Mouse (Mus musculus) heart, embryonic 13.5 days (tissue): Measurements from ENCODE around the gene 1700013G24Rik. TPM values are rescaled to one million over a fixed set of nuclear protein-coding genes. Genes with fewer than 3 reads are reported as not detected.

Experiments
- ATAC-seq: fragments of 200-750 bp; cut with Nextera tagmentation; 2 replicates; pipeline ENCODE4 v1.8.0; 2017; ENCODE audit warnings: moderate TSS enrichment; ENCODE audit not compliant: insufficient number of reproducible peaks, low FRiP score, low TSS enrichment; ENCODE audit errors: extremely low read depth
- H3K27ac ChIP-seq: fragments of 300-500 bp; sonication (generic); replicated peaks from 2 replicates; pipeline ENCODE4 v1.5.1; 2015; ENCODE audit warnings: moderate library complexity, mild to moderate bottlenecking, inconsistent platforms
- H3K27me3 ChIP-seq: fragments of 300-500 bp; sonication (generic); replicated peaks from 2 replicates; pipeline ENCODE4 v1.6.1; 2015; ENCODE audit warnings: mild to moderate bottlenecking, inconsistent platforms
- H3K36me3 ChIP-seq: fragments of 300-500 bp; sonication (generic); 2 replicates; pipeline ENCODE4 v1.6.1; 2015; ENCODE audit warnings: mild to moderate bottlenecking, inconsistent platforms
- H3K4me1 ChIP-seq: fragments of 300-500 bp; sonication (generic); 2 replicates; pipeline ENCODE4 v1.6.1; 2015; ENCODE audit warnings: inconsistent platforms
- H3K4me2 ChIP-seq: fragments of 300-500 bp; sonication (generic); 2 replicates; pipeline ENCODE4 v1.6.1; 2015; ENCODE audit warnings: inconsistent platforms, mild to moderate bottlenecking, moderate library complexity
- H3K4me3 ChIP-seq: fragments of 300-500 bp; sonication (generic); 2 replicates; pipeline ENCODE4 v1.5.1; 2015; ENCODE audit warnings: moderate library complexity, mild to moderate bottlenecking, inconsistent platforms
- H3K9ac ChIP-seq: fragments of 300-500 bp; sonication (generic); 2 replicates; pipeline ENCODE4 v1.6.1; 2015; ENCODE audit warnings: inconsistent platforms, mild to moderate bottlenecking, moderate library complexity
- H3K9me3 ChIP-seq: fragments of 300-500 bp; sonication (generic); 2 replicates; pipeline ENCODE4 v1.6.1; 2016; ENCODE audit warnings: inconsistent platforms
- WGBS: fragments of 180-500 bp; shearing (Covaris S2); methylation state at CpG from one replicate; pipeline ENCODE4 v1.1.7; 2015; ENCODE audit warnings: mixed read lengths; 5-methylcytosine and 5-hydroxymethylcytosine counted together
- polyA plus RNA-seq: library from polyadenylated mRNA; unstranded; fragments of >200 nt; fragmentation: Nextera tagmentation; extraction: Ambion mirVana; gene quantifications from 2 replicates; pipeline ENCODE4 v1.2.1, GENCODE M21; 2015

Gene 1700013G24Rik
- polyA plus RNA-seq, 1 experiment from 2014 or later, result not detected

GRCm38 (mm10) chr4:137497367-137497766 lies 44.3 kb downstream of the 1700013G24Rik start:
- ATAC-seq, result no peak
- WGBS, result 55% methylated on average over 5 of the region's 5 CpGs
- Histone ChIP-seq H3K4me1 (peaks cover 98% of the 10 kb centered on the region), H3K4me3 (no peak overlapping the region), H3K9ac (peak overlapping the region; percentile 68; the same call in 1 of the 2 replicates), H3K4me2 (peak overlapping the region; percentile 38; the same call in 1 of the 2 replicates), H3K36me3 (peaks cover 21% of the 10 kb centered on the region), H3K27me3 (no peaks in the 10 kb centered on the region), H3K9me3 (no peaks in the 10 kb centered on the region), H3K27ac (peak overlapping the region; percentile 95)

GRCm38 (mm10) chr4:137497892-137498722 lies 45.0 kb downstream of the 1700013G24Rik start:
- Histone ChIP-seq H3K27me3 (no peaks in the 10 kb centered on the region), H3K4me3 (no peak overlapping the region), H3K27ac (peak overlapping the region; percentile 95), H3K9me3 (no peaks in the 10 kb centered on the region), H3K4me2 (peak overlapping the region; percentile 38), H3K4me1 (peaks cover 98% of the 10 kb centered on the region), H3K36me3 (peaks cover 28% of the 10 kb centered on the region), H3K9ac (peak overlapping the region; percentile 68)
- WGBS, result 39% methylated on average over 9 of the region's 9 CpGs
- no peak for ATAC-seq

GRCm38 (mm10) chr4:137498882-137499583 lies 45.9 kb downstream of the 1700013G24Rik start:
- Histone ChIP-seq H3K36me3 (peaks cover 34% of the 10 kb centered on the region), H3K9me3 (no peaks in the 10 kb centered on the region), H3K27me3 (no peaks in the 10 kb centered on the region), H3K4me3 (no peak overlapping the region), H3K4me2 (peak overlapping the region; percentile 38; the same call in 1 of the 2 replicates), H3K4me1 (peaks cover 97% of the 10 kb centered on the region), H3K27ac (peak overlapping the region; percentile 95), H3K9ac (peak overlapping the region; percentile 68)
- no peak for ATAC-seq
- WGBS, result 66% methylated on average over 9 of the region's 9 CpGs

DNA sequence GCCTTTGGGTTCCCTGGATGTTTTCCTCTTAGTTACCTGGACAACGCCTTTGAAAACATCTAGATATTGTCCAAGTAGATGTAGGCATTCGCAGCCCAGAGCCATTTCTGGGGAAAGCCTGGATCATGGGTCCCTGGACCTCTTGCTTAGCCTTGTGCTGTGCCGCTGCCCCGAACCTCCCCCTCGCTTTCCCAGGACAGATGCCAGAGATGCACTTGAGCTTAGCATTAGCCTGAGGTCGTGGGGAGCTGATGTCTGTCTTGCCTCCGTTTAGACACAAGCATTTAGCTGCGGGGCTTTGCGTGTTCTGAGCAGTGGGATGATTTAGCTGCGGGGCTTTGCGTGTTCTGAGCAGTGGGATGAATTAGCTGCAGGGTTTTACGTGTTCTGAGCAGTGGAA lies 47.1 kb downstream of the 1700013G24Rik start:
- H3K4me1 ChIP-seq, result peaks cover 86% of the 10 kb centered on the region
- no peaks in the 10 kb centered on the region for H3K27me3 ChIP-seq
- H3K4me3 ChIP-seq, result no peak overlapping the region
- peak overlapping the region; percentile 63 for H3K27ac ChIP-seq
- peaks cover 45% of the 10 kb centered on the region for H3K36me3 ChIP-seq
- WGBS, result 45% methylated on average over 12 of the region's 12 CpGs
- H3K9ac ChIP-seq, result peak overlapping the region; percentile 63
- H3K4me2 ChIP-seq, result no peak overlapping the region
- no peak for ATAC-seq
- H3K9me3 ChIP-seq, result no peaks in the 10 kb centered on the region

DNA sequence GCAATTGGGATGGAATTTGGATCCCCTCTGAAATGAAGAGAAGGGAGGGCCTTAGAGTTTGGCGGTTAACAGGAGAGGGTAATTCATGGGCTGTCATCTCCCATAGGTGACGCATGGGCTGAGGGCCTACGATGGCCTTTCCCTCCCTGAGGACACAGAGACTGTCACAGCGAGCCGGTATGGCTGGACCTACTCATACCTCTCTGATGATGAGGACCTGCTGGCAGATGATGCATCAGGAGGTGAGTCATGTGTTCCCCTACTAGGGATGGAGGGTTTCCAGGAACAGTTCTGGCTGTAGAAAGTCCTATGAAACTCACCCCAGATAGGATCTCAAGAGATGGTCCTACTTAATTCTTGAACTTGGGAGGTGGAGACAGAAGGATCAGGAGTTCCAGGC lies 47.9 kb downstream of the 1700013G24Rik start:
- no peak overlapping the region for H3K4me2 ChIP-seq
- no peaks in the 10 kb centered on the region for H3K9me3 ChIP-seq
- ATAC-seq, result no peak
- peak overlapping the region; percentile 63 for H3K9ac ChIP-seq
- H3K4me1 ChIP-seq, result peaks cover 78% of the 10 kb centered on the region
- no peak overlapping the region for H3K4me3 ChIP-seq
- H3K27me3 ChIP-seq, result no peaks in the 10 kb centered on the region
- H3K36me3 ChIP-seq, result peaks cover 53% of the 10 kb centered on the region
- 58% methylated on average over 5 of the region's 5 CpGs for WGBS
- H3K27ac ChIP-seq, result peak overlapping the region; percentile 63

DNA sequence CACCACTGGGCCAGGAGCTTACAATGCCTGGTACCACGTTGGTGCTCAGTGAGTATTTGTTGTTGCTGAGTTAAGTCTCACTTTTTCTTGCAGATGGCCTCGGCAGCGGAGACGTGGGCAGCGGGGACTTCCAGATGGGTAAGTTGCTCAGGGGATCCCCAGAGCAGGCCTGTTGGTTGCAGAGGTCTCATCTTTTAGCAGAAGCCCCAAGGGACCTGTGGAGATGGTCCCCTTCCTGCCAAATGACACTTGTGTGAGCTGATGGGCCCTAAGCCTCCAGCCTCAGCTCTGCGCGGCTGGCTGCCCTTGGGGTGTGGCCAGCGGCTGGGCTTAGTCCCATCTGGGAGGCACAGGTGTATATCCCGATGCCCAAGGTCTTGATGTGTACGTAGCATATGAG lies 49.1 kb downstream of the 1700013G24Rik start:
- Histone ChIP-seq H3K9ac (0 out of 2 replicates have a peak overlapping the region, but pooled peaks have one; percentile 66), H3K36me3 (peaks cover 62% of the 10 kb centered on the region), H3K27ac (no peak overlapping the region), H3K9me3 (no peaks in the 10 kb centered on the region), H3K4me3 (no peak overlapping the region), H3K27me3 (no peaks in the 10 kb centered on the region), H3K4me1 (peaks cover 72% of the 10 kb centered on the region), H3K4me2 (no peak overlapping the region)
- no peak for ATAC-seq
- WGBS, result 78% methylated on average over 10 of the region's 10 CpGs

- Histone ChIP-seq H3K9me3 (no peaks in the 10 kb centered on the region), H3K36me3 (peaks cover 68% of the 10 kb centered on the region), H3K4me2 (no peak overlapping the region), H3K9ac (peak overlapping the region; percentile 66), H3K27me3 (no peaks in the 10 kb centered on the region), H3K4me1 (peaks cover 66% of the 10 kb centered on the region), H3K4me3 (no peak overlapping the region), H3K27ac (0 out of 2 replicates have a peak overlapping the region, but pooled peaks have one; percentile 1)
- no peak for ATAC-seq
- 52% methylated on average over 7 of the region's 7 CpGs for WGBS
Measured at GRCm38 (mm10) chr4:137502801-137503200, 49.7 kb downstream of the 1700013G24Rik start.

DNA sequence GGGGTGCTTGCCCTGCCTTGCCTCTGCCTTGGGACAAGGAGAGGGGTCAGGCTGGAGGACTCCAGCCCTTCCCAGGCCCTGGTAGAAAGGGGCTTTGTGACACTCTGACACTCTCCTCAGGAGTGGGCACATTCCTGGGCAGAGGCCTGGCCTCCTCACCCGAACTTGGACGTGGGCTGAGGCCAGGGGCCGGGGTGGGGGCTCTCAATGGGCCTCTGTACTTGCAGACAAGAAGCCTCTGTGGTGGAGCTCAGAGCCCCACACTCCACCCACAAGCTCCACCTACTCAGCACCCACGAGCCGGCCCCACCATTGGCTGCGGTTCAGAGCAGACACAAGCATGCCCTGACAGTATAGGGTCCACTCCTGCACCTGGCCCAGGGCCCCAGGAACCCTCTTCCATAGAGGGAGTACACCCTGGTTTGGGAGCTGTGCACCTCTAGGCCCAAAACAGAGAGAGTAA lies 50.5 kb downstream of the 1700013G24Rik start:
- Histone ChIP-seq H3K27ac (0 out of 2 replicates have a peak overlapping the region, but pooled peaks have one; percentile 2), H3K4me2 (no peak overlapping the region), H3K9me3 (no peaks in the 10 kb centered on the region), H3K4me1 (peaks cover 59% of the 10 kb centered on the region), H3K36me3 (peaks cover 76% of the 10 kb centered on the region), H3K4me3 (no peak overlapping the region), H3K27me3 (no peaks in the 10 kb centered on the region), H3K9ac (0 out of 2 replicates have a peak overlapping the region, but pooled peaks have one; percentile 30)
- ATAC-seq, result no peak; the same call in 1 of the 2 replicates
- WGBS, result 62% methylated on average over 6 of the region's 6 CpGs

Other genes with a start within 250 kb of the 1700013G24Rik start
- 0.84 and 0.95 TPM in 2 replicates for gene Wnt4, start 175.8 kb upstream of the 1700013G24Rik start, polyA plus RNA-seq
- gene Cdc42, start 95.6 kb upstream of the 1700013G24Rik start, polyA plus RNA-seq, result 501 and 529 TPM in 2 replicates
- not detected in 2 replicates for gene Cela3a, start 43.5 kb upstream of the 1700013G24Rik start, polyA plus RNA-seq
- gene Cela3b, start 22.7 kb upstream of the 1700013G24Rik start, polyA plus RNA-seq, result 0.22 TPM in 1 of 2 replicates, not detected in the other
- 48.9 and 50.0 TPM in 2 replicates for gene Hspg2, start 15.5 kb downstream of the 1700013G24Rik start, polyA plus RNA-seq
- gene Ldlrad2, start 121.3 kb downstream of the 1700013G24Rik start, polyA plus RNA-seq, result not detected in 2 replicates
- gene Usp48, start 140.5 kb downstream of the 1700013G24Rik start, polyA plus RNA-seq, result 31.8 and 34.6 TPM in 2 replicates
- 5.1 and 6.1 TPM in 2 replicates for gene Rap1gap, start 211.4 kb downstream of the 1700013G24Rik start, polyA plus RNA-seq